Mouse (Mus musculus): ENCODE measurements at regions not wholly inside any gene's neighbourhood (a gene's known extent, or its start where the extent isn't known, plus 50 kb on each side); places are given as distances from the start of the nearest gene placed in this dataset.

- H3K4me1 ChIP-seq (ENCODE audit: control insufficient read depth in 2 of 2, insufficient read depth in 2 of 2, low read length in 2 of 2, poor library complexity in 1 of 2), result no peaks in the 10 kb centered on the region; a peak in 1 of 4 replicates
- no peaks in the 10 kb centered on the region for H3K36me3 ChIP-seq (ENCODE audit: control insufficient read depth, insufficient read depth, low read length, poor library complexity, severe bottlenecking)
- TF ChIP-seq ZC3H11A (IDR thresholded peaks at IDR 0.05; ENCODE audit: borderline replicate concordance, low read depth, low read length) (no peak), MAFK (IDR thresholded peaks at IDR 0.05; ENCODE audit: insufficient read depth, low read depth, low read length) (no peak), CHD2 (IDR thresholded peaks at IDR 0.05; ENCODE audit: low read depth, low read length) (no peak), ZNF384 (IDR thresholded peaks at IDR 0.05; ENCODE audit: low read depth, low read length) (no peak), HCFC1 (IDR thresholded peaks at IDR 0.05; ENCODE audit: borderline replicate concordance, insufficient read depth, low read length) (no peak)
These were observed 147.2 kb downstream of the Pten start for GRCm38 (mm10) chr19:32904517-32904916.

GRCm38 (mm10) chr19:32905901-32906431 is 148.7 kb downstream of the Pten start:
- H3K9me3 ChIP-seq (ENCODE audit: control insufficient read depth, insufficient read depth, low read depth, low read length), result no peaks in the 10 kb centered on the region
- no peak overlapping the region for H3K4me3 ChIP-seq (ENCODE audit: insufficient read depth in 1 of 2, low read depth in 1 of 2, low read length in 2 of 2, poor library complexity in 1 of 2, severe bottlenecking in 1 of 2)
- TF ChIP-seq HCFC1 (IDR thresholded peaks at IDR 0.05; ENCODE audit: borderline replicate concordance, insufficient read depth, low read length) (no peak), ZNF384 (IDR thresholded peaks at IDR 0.05; ENCODE audit: low read depth, low read length) (no peak), ZC3H11A (IDR thresholded peaks at IDR 0.05; ENCODE audit: borderline replicate concordance, low read depth, low read length) (no peak), CHD2 (IDR thresholded peaks at IDR 0.05; ENCODE audit: low read depth, low read length) (no peak), MAFK (IDR thresholded peaks at IDR 0.05; ENCODE audit: insufficient read depth, low read depth, low read length) (no peak)
- no peaks in the 10 kb centered on the region for H3K36me3 ChIP-seq (ENCODE audit: control insufficient read depth, insufficient read depth, low read length, poor library complexity, severe bottlenecking)
- in situ Hi-C loops (cut with MboI; ENCODE audit: low sequenced_read_pairs in 2 of 2, unreplicated experiment in 2 of 2), result no loop called here
- DNase-seq (ENCODE audit: low read depth, low spot score), result no peak
- no peak overlapping the region for H3K27ac ChIP-seq (ENCODE audit: insufficient read depth, low read depth, low read length, poor library complexity, severe bottlenecking)
- H3K9ac ChIP-seq (ENCODE audit: insufficient read depth, low read depth, low read length, poor library complexity, severe bottlenecking), result no peak overlapping the region
- H3K4me1 ChIP-seq (ENCODE audit: control insufficient read depth in 2 of 2, insufficient read depth in 2 of 2, low read length in 2 of 2, poor library complexity in 1 of 2), result no peaks in the 10 kb centered on the region; a peak in 1 of 4 replicates

More at GRCm38 (mm10) chr19:32904517-32904916, 147.2 kb downstream of the Pten start:
- Histone ChIP-seq H3K27ac (ENCODE audit: insufficient read depth, low read depth, low read length, poor library complexity, severe bottlenecking) (no peak overlapping the region), H3K4me3 (ENCODE audit: insufficient read depth in 1 of 2, low read depth in 1 of 2, low read length in 2 of 2, poor library complexity in 1 of 2, severe bottlenecking in 1 of 2) (no peak overlapping the region), H3K9me3 (ENCODE audit: control insufficient read depth, insufficient read depth, low read depth, low read length) (no peaks in the 10 kb centered on the region), H3K9ac (ENCODE audit: insufficient read depth, low read depth, low read length, poor library complexity, severe bottlenecking) (no peak overlapping the region)
- in situ Hi-C loops (cut with MboI; ENCODE audit: low sequenced_read_pairs in 2 of 2, unreplicated experiment in 2 of 2), result no loop called here
- DNase-seq (ENCODE audit: low read depth, low spot score), result no peak

GRCm38 (mm10) chr19:32906820-32907219 is 149.5 kb downstream of the Pten start:
- Histone ChIP-seq H3K4me3 (ENCODE audit: insufficient read depth in 1 of 2, low read depth in 1 of 2, low read length in 2 of 2, poor library complexity in 1 of 2, severe bottlenecking in 1 of 2) (no peak overlapping the region), H3K36me3 (ENCODE audit: control insufficient read depth, insufficient read depth, low read length, poor library complexity, severe bottlenecking) (no peaks in the 10 kb centered on the region), H3K9ac (ENCODE audit: insufficient read depth, low read depth, low read length, poor library complexity, severe bottlenecking) (no peak overlapping the region), H3K27ac (ENCODE audit: insufficient read depth, low read depth, low read length, poor library complexity, severe bottlenecking) (no peak overlapping the region), H3K9me3 (ENCODE audit: control insufficient read depth, insufficient read depth, low read depth, low read length) (no peaks in the 10 kb centered on the region), H3K4me1 (ENCODE audit: control insufficient read depth in 2 of 2, insufficient read depth in 2 of 2, low read length in 2 of 2, poor library complexity in 1 of 2) (no peaks in the 10 kb centered on the region; a peak in 1 of 4 replicates)
- TF ChIP-seq MAFK (IDR thresholded peaks at IDR 0.05; ENCODE audit: insufficient read depth, low read depth, low read length) (no peak), HCFC1 (IDR thresholded peaks at IDR 0.05; ENCODE audit: borderline replicate concordance, insufficient read depth, low read length) (no peak), ZC3H11A (IDR thresholded peaks at IDR 0.05; ENCODE audit: borderline replicate concordance, low read depth, low read length) (no peak), ZNF384 (IDR thresholded peaks at IDR 0.05; ENCODE audit: low read depth, low read length) (no peak), CHD2 (IDR thresholded peaks at IDR 0.05; ENCODE audit: low read depth, low read length) (no peak)
- no peak for DNase-seq (ENCODE audit: low read depth, low spot score)
- in situ Hi-C loops (cut with MboI; ENCODE audit: low sequenced_read_pairs in 2 of 2, unreplicated experiment in 2 of 2), result no loop called here

- Histone ChIP-seq H3K27ac (ENCODE audit: insufficient read depth, low read depth, low read length, poor library complexity, severe bottlenecking) (no peak overlapping the region), H3K9me3 (ENCODE audit: control insufficient read depth, insufficient read depth, low read depth, low read length) (no peaks in the 10 kb centered on the region), H3K4me1 (ENCODE audit: control insufficient read depth in 2 of 2, insufficient read depth in 2 of 2, low read length in 2 of 2, poor library complexity in 1 of 2) (no peaks in the 10 kb centered on the region; a peak in 1 of 4 replicates), H3K36me3 (ENCODE audit: control insufficient read depth, insufficient read depth, low read length, poor library complexity, severe bottlenecking) (no peaks in the 10 kb centered on the region; the same call in 1 of the 2 replicates), H3K9ac (ENCODE audit: insufficient read depth, low read depth, low read length, poor library complexity, severe bottlenecking) (no peak overlapping the region), H3K4me3 (ENCODE audit: insufficient read depth in 1 of 2, low read depth in 1 of 2, low read length in 2 of 2, poor library complexity in 1 of 2, severe bottlenecking in 1 of 2) (no peak overlapping the region)
- in situ Hi-C loops (cut with MboI; ENCODE audit: low sequenced_read_pairs in 2 of 2, unreplicated experiment in 2 of 2), result no loop called here
- TF ChIP-seq ZC3H11A (IDR thresholded peaks at IDR 0.05; ENCODE audit: borderline replicate concordance, low read depth, low read length) (no peak), ZNF384 (IDR thresholded peaks at IDR 0.05; ENCODE audit: low read depth, low read length) (no peak), MAFK (IDR thresholded peaks at IDR 0.05; ENCODE audit: insufficient read depth, low read depth, low read length) (no peak), CHD2 (IDR thresholded peaks at IDR 0.05; ENCODE audit: low read depth, low read length) (no peak), HCFC1 (IDR thresholded peaks at IDR 0.05; ENCODE audit: borderline replicate concordance, insufficient read depth, low read length) (no peak)
- DNase-seq (ENCODE audit: low read depth, low spot score), result peak; percentile 2
These were observed 152.8 kb downstream of the Pten start for GRCm38 (mm10) chr19:32910050-32910462.

Measured in ES-E14 (cell line).